Mouse (Mus musculus) skeletal muscle tissue, adult 2 months (tissue): ENCODE results near the gene Ap3s2.

Experiments
- DNase-seq: peaks from one replicate; pipeline ENCODE4 v3.0.0-alpha.2; 2012; ENCODE audit warnings: low read depth, low spot score

Ap3s2 gene

GRCm38 (mm10) chr7:79847456-79848451 is 72.7 kb downstream of the Ap3s2 start:
- DNase-seq: peak; percentile 42

GRCm38 (mm10) chr7:79846342-79846741 is 74.1 kb downstream of the Ap3s2 start:
- no peak for DNase-seq

GRCm38 (mm10) chr7:79844090-79844802 is 76.2 kb downstream of the Ap3s2 start:
- DNase-seq: no peak

GRCm38 (mm10) chr7:79842163-79842562 is 78.3 kb downstream of the Ap3s2 start:
- DNase-seq: no peak

GRCm38 (mm10) chr7:79837247-79837646 is 83.2 kb downstream of the Ap3s2 start:
- DNase-seq: no peak

GRCm38 (mm10) chr7:79835196-79835595 is 85.3 kb downstream of the Ap3s2 start:
- DNase-seq: no peak

GRCm38 (mm10) chr7:79832980-79833379 is 87.5 kb downstream of the Ap3s2 start:
- DNase-seq: no peak

- DNase-seq: peak; percentile 28
Observed at GRCm38 (mm10) chr7:79831585-79831984, 88.9 kb downstream of the Ap3s2 start.

GRCm38 (mm10) chr7:79831145-79831544 is 89.3 kb downstream of the Ap3s2 start:
- no peak for DNase-seq

GRCm38 (mm10) chr7:79828341-79828740 is 92.1 kb downstream of the Ap3s2 start:
- DNase-seq: no peak
